Mouse (Mus musculus): ENCODE measurements at regions not wholly inside any gene's neighbourhood (a gene's known extent, or its start where the extent isn't known, plus 50 kb on each side); places are given as distances from the start of the nearest gene placed in this dataset.
A peak's percentile ranks its signal among the peaks of the same experiment; 100 is the strongest.

DNA sequence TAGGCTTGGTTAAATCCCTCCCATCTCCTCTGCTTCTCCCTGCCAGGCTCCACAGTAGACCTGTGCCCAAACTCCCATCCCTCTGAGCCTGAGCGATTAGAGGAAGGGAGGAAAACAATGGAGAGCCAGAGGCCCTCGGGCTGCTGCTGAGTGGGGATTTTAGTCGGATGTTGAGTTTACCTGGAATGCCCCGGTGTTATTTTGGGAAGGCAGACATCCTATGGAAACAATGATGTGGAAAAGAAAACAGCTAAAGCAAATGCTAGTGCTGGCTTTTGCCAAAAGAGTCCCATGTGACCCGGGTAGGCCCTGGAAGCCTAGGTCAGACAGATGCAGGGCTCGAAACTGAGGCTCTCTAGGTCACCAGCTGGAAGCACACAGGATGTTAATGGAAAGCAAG is 94.3 kb downstream of the Lbh start:
- WGBS = 42% methylated on average over 6 of the region's 6 CpGs
- TF ChIP-seq CTCF (conservative IDR thresholded peaks at IDR 0.05; ENCODE audit: insufficient read depth, insufficient read length, low read depth, low read length) (no peak), POLR2A (IDR thresholded peaks at IDR 0.05; ENCODE audit: low read depth, low read length) (no peak)
- no peak for DNase-seq
- no peak overlapping the region for H3K4me3 ChIP-seq (ENCODE audit: insufficient read depth, low read depth, low read length)
- no peaks in the 10 kb centered on the region for H3K36me3 ChIP-seq (ENCODE audit: control insufficient read depth, insufficient read depth, low read length)
- no peaks in the 10 kb centered on the region for H3K27me3 ChIP-seq (replicated peaks; ENCODE audit: control insufficient read depth, insufficient read depth, low read length)
- no peak overlapping the region for H3K27ac ChIP-seq (ENCODE audit: insufficient read depth, low read depth, low read length)
- no peaks in the 10 kb centered on the region for H3K4me1 ChIP-seq (ENCODE audit: control insufficient read depth, insufficient read depth, low read length)

DNA sequence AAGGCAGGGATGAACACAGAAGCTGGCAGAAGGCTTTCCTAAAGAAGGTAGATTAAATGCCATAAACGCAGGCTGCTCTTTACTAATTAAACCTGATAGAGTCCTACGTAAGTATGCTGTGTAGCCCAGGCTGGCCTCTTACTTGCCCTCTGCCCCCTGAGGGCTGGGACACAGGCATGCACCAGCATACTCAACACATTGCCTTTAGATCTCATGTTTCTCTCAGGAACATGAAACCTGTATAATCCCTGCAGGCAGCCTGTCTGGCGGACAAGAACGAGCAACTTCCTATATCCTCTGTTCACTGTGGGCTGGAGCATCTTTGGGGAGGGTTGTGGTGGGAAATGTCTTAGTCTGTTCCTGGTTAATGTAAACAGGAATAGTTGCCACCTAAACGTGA is 94.8 kb upstream of the Lclat1 start:
- no peak for TF ChIP-seq CTCF (conservative IDR thresholded peaks at IDR 0.05; ENCODE audit: insufficient read depth, insufficient read length, low read depth, low read length)
- TF ChIP-seq POLR2A (IDR thresholded peaks at IDR 0.05; ENCODE audit: low read depth, low read length) = no peak
- H3K27me3 ChIP-seq (replicated peaks; ENCODE audit: control insufficient read depth, insufficient read depth, low read length) = no peaks in the 10 kb centered on the region
- no peak overlapping the region for H3K4me3 ChIP-seq (ENCODE audit: insufficient read depth, low read depth, low read length)
- H3K36me3 ChIP-seq (ENCODE audit: control insufficient read depth, insufficient read depth, low read length) = no peaks in the 10 kb centered on the region
- no peak for DNase-seq
- 59% methylated on average over 5 of the region's 5 CpGs for WGBS
- H3K4me1 ChIP-seq (ENCODE audit: control insufficient read depth, insufficient read depth, low read length) = no peaks in the 10 kb centered on the region
- H3K27ac ChIP-seq (ENCODE audit: insufficient read depth, low read depth, low read length) = no peak overlapping the region

DNA sequence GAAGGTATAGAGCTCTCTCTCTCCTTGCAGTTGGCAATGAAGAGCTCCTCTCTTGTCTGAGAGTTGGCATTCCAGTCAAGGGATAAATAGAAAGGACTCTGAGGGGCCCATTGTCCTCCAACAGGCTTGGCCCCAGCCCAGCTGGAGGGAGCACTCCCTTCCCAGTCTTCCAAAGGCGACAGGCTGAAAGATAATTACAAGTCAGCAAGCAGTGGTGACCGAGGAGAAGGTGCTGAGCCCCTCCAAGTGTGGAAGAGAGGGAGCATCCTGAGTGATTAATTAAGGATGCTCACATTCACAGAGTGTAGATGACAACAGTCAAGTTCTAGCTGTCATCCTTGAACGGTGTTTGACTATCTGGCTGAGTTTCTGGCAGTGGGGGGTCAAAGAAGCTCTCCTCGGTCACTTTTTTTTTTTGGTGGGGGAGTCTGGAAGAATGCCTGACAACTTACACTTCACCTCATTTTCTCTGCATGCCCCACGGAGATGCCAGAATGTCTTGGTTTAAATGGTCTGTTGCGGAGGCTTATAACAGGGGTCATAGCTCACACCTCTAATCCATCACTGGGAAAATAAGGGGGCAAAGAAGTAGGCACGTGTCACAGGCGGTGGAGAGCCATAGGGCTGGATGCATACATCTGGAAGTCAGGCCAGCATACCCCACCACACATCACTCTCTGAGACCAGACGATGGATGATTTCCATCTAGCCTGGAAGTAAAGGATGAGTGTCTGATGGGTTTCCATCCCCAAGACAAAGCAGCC is 93.5 kb upstream of the Lclat1 start:
- WGBS = 63% methylated on average over 9 of the region's 9 CpGs
- no peak for DNase-seq

DNA sequence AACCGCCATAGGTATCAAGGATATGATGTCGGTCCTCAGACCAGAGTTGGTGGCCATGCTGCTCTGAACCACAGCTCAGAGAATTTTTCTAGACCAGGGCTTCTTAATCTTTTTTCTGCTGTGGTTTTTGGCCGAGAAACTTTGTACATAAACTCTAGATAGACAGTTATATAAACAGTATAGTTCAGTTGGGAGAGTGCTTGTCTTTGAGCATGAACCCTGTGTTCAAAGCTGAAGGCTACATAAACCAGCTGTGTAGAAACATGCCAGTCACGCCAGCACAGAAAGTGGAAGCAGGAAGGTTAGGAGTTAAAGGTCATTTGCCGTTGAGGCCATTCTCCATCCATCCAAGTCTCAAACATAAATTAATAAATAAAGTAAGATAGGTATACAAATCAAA is 90.6 kb upstream of the Lclat1 start:
- no peak for DNase-seq
- 77% methylated on average over 5 of the region's 5 CpGs for WGBS

More for the DNA sequence above, 93.5 kb upstream of the Lclat1 start:
- no peaks in the 10 kb centered on the region for H3K27me3 ChIP-seq (replicated peaks; ENCODE audit: control insufficient read depth, insufficient read depth, low read length)
- H3K36me3 ChIP-seq (ENCODE audit: control insufficient read depth, insufficient read depth, low read length) = no peaks in the 10 kb centered on the region
- TF ChIP-seq POLR2A (IDR thresholded peaks at IDR 0.05; ENCODE audit: low read depth, low read length) = no peak
- no peak for TF ChIP-seq CTCF (conservative IDR thresholded peaks at IDR 0.05; ENCODE audit: insufficient read depth, insufficient read length, low read depth, low read length)
- no peak overlapping the region for H3K27ac ChIP-seq (ENCODE audit: insufficient read depth, low read depth, low read length)
- no peaks in the 10 kb centered on the region for H3K4me1 ChIP-seq (ENCODE audit: control insufficient read depth, insufficient read depth, low read length)
- H3K4me3 ChIP-seq (ENCODE audit: insufficient read depth, low read depth, low read length) = no peak overlapping the region

DNA sequence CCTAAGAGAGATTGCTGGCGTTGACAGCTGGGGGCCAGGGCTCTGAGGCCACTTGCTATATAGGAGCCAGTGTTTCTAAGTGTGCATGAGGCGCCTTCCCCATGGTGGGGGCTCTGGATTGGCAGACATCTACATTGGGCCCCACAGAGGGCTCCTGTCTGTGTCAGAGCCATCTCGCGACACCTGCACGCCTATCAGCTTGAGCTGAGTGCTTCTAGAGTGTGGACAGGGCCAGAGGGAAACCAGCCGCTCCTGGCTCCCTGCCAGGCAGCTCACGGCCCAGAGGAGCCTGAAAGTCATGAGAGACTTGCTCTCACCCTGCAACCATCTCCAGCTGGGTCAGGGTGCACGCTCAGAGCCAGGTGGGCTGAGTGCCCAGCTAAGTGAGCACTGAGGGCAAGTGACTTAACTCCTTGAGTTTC is 85.1 kb upstream of the Lclat1 start:
- 45% methylated on average over 8 of the region's 8 CpGs for WGBS
- H3K27ac ChIP-seq (ENCODE audit: insufficient read depth, low read depth, low read length) = no peak overlapping the region

More for the DNA sequence above, 90.6 kb upstream of the Lclat1 start:
- Histone ChIP-seq H3K4me1 (ENCODE audit: control insufficient read depth, insufficient read depth, low read length) (no peaks in the 10 kb centered on the region), H3K27ac (ENCODE audit: insufficient read depth, low read depth, low read length) (no peak overlapping the region), H3K4me3 (ENCODE audit: insufficient read depth, low read depth, low read length) (no peak overlapping the region), H3K27me3 (replicated peaks; ENCODE audit: control insufficient read depth, insufficient read depth, low read length) (no peaks in the 10 kb centered on the region), H3K36me3 (ENCODE audit: control insufficient read depth, insufficient read depth, low read length) (no peaks in the 10 kb centered on the region)
- TF ChIP-seq CTCF (conservative IDR thresholded peaks at IDR 0.05; ENCODE audit: insufficient read depth, insufficient read length, low read depth, low read length) (no peak), POLR2A (IDR thresholded peaks at IDR 0.05; ENCODE audit: low read depth, low read length) (no peak)

DNA sequence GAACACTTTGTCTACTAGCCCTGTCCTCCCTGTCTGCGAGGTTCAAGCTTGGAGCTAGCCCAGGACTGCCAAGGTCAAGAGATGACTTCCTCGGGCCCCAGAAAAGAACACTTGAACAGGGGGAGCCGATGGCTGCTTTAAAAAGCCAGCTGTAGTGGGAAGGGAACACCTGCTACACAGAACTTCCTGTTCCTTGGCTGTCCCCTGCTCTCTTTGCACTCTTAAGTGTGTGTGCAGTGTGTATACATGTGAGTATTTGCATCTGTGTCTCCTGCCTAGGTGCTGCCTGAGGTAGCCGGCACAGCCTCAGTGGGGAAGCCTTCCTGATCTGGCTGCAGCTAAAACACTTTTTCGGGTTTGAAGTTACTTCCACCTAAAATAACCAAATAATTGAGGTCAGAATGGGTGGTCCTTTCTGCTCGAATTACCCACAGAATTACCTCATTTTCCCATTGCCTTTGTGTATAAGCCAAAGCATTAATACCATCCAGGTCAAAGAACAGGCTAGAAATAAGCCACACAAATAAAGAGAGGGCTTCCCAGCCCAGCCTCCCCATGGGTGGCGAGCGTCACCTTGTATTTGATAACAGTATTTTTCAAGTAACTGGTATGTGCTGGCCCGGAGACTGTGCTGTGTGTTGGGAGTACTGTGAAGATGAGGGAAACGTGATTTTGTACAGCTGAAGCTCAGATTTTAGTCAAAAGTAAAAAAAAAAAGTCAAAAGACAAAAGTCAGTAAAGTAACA is 84.2 kb upstream of the Lclat1 start:
- WGBS = 66% methylated on average over 10 of the region's 10 CpGs
- DNase-seq = no peak
- Histone ChIP-seq H3K27me3 (replicated peaks; ENCODE audit: control insufficient read depth, insufficient read depth, low read length) (no peaks in the 10 kb centered on the region), H3K27ac (ENCODE audit: insufficient read depth, low read depth, low read length) (no peak overlapping the region), H3K4me1 (ENCODE audit: control insufficient read depth, insufficient read depth, low read length) (0 out of 2 replicates have a peak, but pooled peaks cover 2% of the 10 kb centered on the region), H3K4me3 (ENCODE audit: insufficient read depth, low read depth, low read length) (no peak overlapping the region), H3K36me3 (ENCODE audit: control insufficient read depth, insufficient read depth, low read length) (no peaks in the 10 kb centered on the region)
- TF ChIP-seq CTCF (conservative IDR thresholded peaks at IDR 0.05; ENCODE audit: insufficient read depth, insufficient read length, low read depth, low read length) = no peak
- TF ChIP-seq POLR2A (IDR thresholded peaks at IDR 0.05; ENCODE audit: low read depth, low read length) = no peak

More for the DNA sequence above, 85.1 kb upstream of the Lclat1 start:
- 0 out of 2 replicates have a peak, but pooled peaks cover 2% of the 10 kb centered on the region for H3K4me1 ChIP-seq (ENCODE audit: control insufficient read depth, insufficient read depth, low read length)
- no peak for TF ChIP-seq CTCF (conservative IDR thresholded peaks at IDR 0.05; ENCODE audit: insufficient read depth, insufficient read length, low read depth, low read length)
- no peak for TF ChIP-seq POLR2A (IDR thresholded peaks at IDR 0.05; ENCODE audit: low read depth, low read length)
- peak; percentile 72 for DNase-seq
- H3K4me3 ChIP-seq (ENCODE audit: insufficient read depth, low read depth, low read length) = no peak overlapping the region
- H3K27me3 ChIP-seq (replicated peaks; ENCODE audit: control insufficient read depth, insufficient read depth, low read length) = no peaks in the 10 kb centered on the region
- no peaks in the 10 kb centered on the region for H3K36me3 ChIP-seq (ENCODE audit: control insufficient read depth, insufficient read depth, low read length)

DNA sequence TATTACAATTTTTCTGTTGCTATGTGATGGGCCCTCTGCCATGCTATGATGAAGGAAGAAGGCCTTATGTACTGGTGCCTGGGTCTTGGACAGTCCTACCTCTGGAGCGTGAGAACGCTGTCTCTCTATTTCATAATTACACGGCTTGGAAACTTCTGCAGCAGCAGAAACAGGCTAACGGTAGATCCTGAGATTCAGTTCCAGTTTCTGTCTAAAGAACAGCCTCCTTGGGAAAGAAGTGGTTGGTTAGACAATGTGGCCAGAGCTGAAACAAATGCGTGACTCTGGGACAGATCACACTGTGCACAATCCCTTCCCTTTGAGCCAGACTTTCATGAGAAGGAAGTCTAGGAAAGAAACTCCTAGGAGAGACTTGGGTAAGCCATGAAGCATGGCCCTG is 80.7 kb upstream of the Lclat1 start:
- 93% methylated on average over 5 of the region's 5 CpGs for WGBS
- Histone ChIP-seq H3K4me3 (ENCODE audit: insufficient read depth, low read depth, low read length) (no peak overlapping the region), H3K4me1 (ENCODE audit: control insufficient read depth, insufficient read depth, low read length) (0 out of 2 replicates have a peak, but pooled peaks cover 2% of the 10 kb centered on the region), H3K36me3 (ENCODE audit: control insufficient read depth, insufficient read depth, low read length) (no peaks in the 10 kb centered on the region), H3K27me3 (replicated peaks; ENCODE audit: control insufficient read depth, insufficient read depth, low read length) (no peaks in the 10 kb centered on the region), H3K27ac (ENCODE audit: insufficient read depth, low read depth, low read length) (no peak overlapping the region)
- DNase-seq = no peak
- no peak for TF ChIP-seq POLR2A (IDR thresholded peaks at IDR 0.05; ENCODE audit: low read depth, low read length)
- no peak for TF ChIP-seq CTCF (conservative IDR thresholded peaks at IDR 0.05; ENCODE audit: insufficient read depth, insufficient read length, low read depth, low read length)
